Mouse (Mus musculus) forebrain, embryonic 15.5 days (tissue): ENCODE results near the gene Fbxo28. TPM values are rescaled to one million over a fixed set of nuclear protein-coding genes. Genes with fewer than 3 reads are reported as not detected.
A peak's percentile ranks its signal among the peaks of the same experiment; 100 is the strongest.

ENCODE experiments used
- ATAC-seq: fragments of 200-750 bp; cut with Nextera tagmentation; replicated peaks from 2 replicates; pipeline ENCODE4 v1.8.0; 2017; ENCODE audit warnings: mild to moderate bottlenecking, moderate TSS enrichment, moderate library complexity
- H3K27ac ChIP-seq: fragments of 300-500 bp; sonication (generic); replicated peaks from 2 replicates; pipeline ENCODE4 v1.5.1; 2015; ENCODE audit warnings: mild to moderate bottlenecking, inconsistent platforms
- H3K27me3 ChIP-seq: fragments of 300-500 bp; sonication (generic); 2 replicates; pipeline ENCODE4 v1.6.1; 2015; ENCODE audit warnings: inconsistent platforms
- H3K36me3 ChIP-seq: fragments of 300-500 bp; sonication (generic); 2 replicates; pipeline ENCODE4 v1.6.1; 2015; ENCODE audit warnings: mild to moderate bottlenecking, inconsistent platforms
- H3K4me1 ChIP-seq: fragments of 300-500 bp; sonication (generic); 2 replicates; pipeline ENCODE4 v1.6.1; 2015; ENCODE audit warnings: inconsistent platforms
- H3K4me2 ChIP-seq: fragments of 300-500 bp; sonication (generic); replicated peaks from 2 replicates; pipeline ENCODE4 v1.6.1; 2015; ENCODE audit warnings: mild to moderate bottlenecking, inconsistent platforms
- H3K4me3 ChIP-seq: fragments of 300-500 bp; sonication (generic); 2 replicates; pipeline ENCODE4 v1.5.1; 2015; ENCODE audit warnings: mild to moderate bottlenecking, inconsistent platforms
- H3K9ac ChIP-seq: fragments of 300-500 bp; sonication (generic); replicated peaks from 2 replicates; pipeline ENCODE4 v1.6.1; 2015; ENCODE audit warnings: mild to moderate bottlenecking, inconsistent platforms
- H3K9me3 ChIP-seq: fragments of 300-500 bp; sonication (generic); 2 replicates; pipeline ENCODE4 v1.6.1; 2016; ENCODE audit warnings: inconsistent platforms
- WGBS: fragments of 180-500 bp; shearing (Covaris S2); methylation state at CpG from one replicate; pipeline ENCODE4 v1.1.7; 2015; ENCODE audit warnings: mixed read lengths; 5-methylcytosine and 5-hydroxymethylcytosine counted together
- polyA plus RNA-seq: library from polyadenylated mRNA; unstranded; fragments of >200 nt; fragmentation: Nextera tagmentation; extraction: Ambion mirVana; gene quantifications from 2 replicates; pipeline ENCODE4 v1.2.1, GENCODE M21; 2015

Fbxo28 gene
- polyA plus RNA-seq, 1 experiment from 2014 or later: 36.0 TPM

DNA sequence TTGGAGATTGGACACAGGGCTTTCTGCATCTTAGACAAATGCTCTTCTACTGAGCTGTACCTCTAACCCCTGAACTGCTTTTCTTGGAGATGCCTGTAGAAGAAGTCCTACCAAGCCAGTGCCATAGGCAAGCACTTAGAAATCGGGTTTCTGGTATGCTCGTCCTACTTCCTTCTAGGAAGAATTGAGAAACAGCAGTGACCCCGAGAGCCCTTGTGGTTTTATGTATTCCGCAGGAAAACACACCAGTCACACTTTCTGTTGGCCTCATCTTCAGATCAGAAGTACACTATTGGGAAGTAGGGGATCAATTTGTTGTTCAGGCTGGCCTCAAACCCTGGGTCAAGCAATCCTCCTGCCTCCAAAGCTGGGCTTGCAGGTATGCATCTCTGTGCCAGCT lies 28.0 kb upstream of the Fbxo28 start:
- ATAC-seq: no peak
- Histone ChIP-seq H3K9ac (no peak overlapping the region), H3K4me1 (no peaks in the 10 kb centered on the region)

GRCm38 (mm10) chr1:182368782-182369181 lies 27.4 kb upstream of the Fbxo28 start:
- Histone ChIP-seq H3K27me3 (no peaks in the 10 kb centered on the region), H3K9me3 (no peaks in the 10 kb centered on the region), H3K36me3 (no peaks in the 10 kb centered on the region), H3K4me1 (no peaks in the 10 kb centered on the region), H3K27ac (no peak overlapping the region), H3K9ac (no peak overlapping the region), H3K4me3 (no peak overlapping the region), H3K4me2 (no peak overlapping the region)
- ATAC-seq: no peak
- WGBS: 82% methylated on average over 8 of the region's 8 CpGs

More for the DNA sequence above, 28.0 kb upstream of the Fbxo28 start:
- Histone ChIP-seq H3K27me3 (no peaks in the 10 kb centered on the region), H3K9me3 (no peaks in the 10 kb centered on the region), H3K4me3 (no peak overlapping the region), H3K36me3 (no peaks in the 10 kb centered on the region), H3K4me2 (no peak overlapping the region), H3K27ac (no peak overlapping the region)
- WGBS: 82% methylated on average over 4 of the region's 4 CpGs

DNA sequence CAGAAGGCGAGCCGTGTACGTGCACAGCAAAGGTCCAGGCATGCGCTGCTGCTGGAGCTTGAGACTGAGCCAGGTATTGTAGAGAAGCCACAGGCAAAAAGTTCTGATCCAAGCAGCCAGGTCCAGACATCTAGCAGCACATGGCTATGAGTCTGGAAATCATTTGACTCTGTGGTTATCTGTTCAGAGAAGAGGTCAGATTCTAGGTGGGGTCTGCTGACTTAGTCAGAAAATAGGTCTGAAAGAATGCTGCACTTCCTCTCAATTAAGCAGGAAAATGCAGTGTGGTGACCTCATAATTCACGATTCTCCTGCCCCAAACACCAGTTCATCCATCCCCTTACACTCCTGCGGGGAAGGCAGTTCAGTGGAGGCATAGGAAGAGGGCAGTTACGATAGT lies 26.9 kb upstream of the Fbxo28 start:
- H3K4me1 ChIP-seq: no peaks in the 10 kb centered on the region
- no peak overlapping the region for H3K27ac ChIP-seq
- H3K9me3 ChIP-seq: no peaks in the 10 kb centered on the region
- ATAC-seq: no peak
- H3K4me2 ChIP-seq: no peak overlapping the region
- H3K9ac ChIP-seq: no peak overlapping the region
- no peaks in the 10 kb centered on the region for H3K36me3 ChIP-seq
- H3K4me3 ChIP-seq: no peak overlapping the region
- H3K27me3 ChIP-seq: no peaks in the 10 kb centered on the region
- WGBS: 68% methylated on average over 7 of the region's 7 CpGs

- Histone ChIP-seq H3K4me3 (no peak overlapping the region), H3K27ac (no peak overlapping the region), H3K4me2 (no peak overlapping the region), H3K4me1 (no peaks in the 10 kb centered on the region), H3K27me3 (no peaks in the 10 kb centered on the region), H3K9me3 (no peaks in the 10 kb centered on the region), H3K9ac (no peak overlapping the region), H3K36me3 (no peaks in the 10 kb centered on the region)
- 56% methylated on average over 12 of the region's 12 CpGs for WGBS
- ATAC-seq: no peak
Measured at GRCm38 (mm10) chr1:182363683-182364404, 22.4 kb upstream of the Fbxo28 start.

DNA sequence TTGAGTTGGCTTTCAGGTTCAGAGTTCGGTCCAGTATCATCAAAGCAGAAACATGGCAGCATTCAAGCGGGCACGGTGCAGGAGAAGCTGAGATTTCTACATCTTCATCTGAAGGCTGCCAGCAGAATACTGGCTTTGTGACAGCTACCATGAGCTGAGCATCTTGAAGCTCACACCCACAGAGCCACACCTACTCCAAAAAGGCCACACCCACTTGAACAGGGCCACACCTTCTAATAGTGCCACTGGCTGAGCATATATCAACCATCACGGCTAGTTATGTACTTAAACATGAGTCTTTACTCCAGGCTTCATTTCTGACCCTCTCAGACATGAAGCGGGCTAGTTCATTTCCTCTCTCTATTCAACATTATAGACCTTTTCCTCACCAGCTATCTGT lies 21.3 kb upstream of the Fbxo28 start:
- ATAC-seq: no peak
- H3K36me3 ChIP-seq: no peaks in the 10 kb centered on the region
- H3K9ac ChIP-seq: no peak overlapping the region
- WGBS: 91% methylated on average over 5 of the region's 5 CpGs
- no peaks in the 10 kb centered on the region for H3K4me1 ChIP-seq
- no peak overlapping the region for H3K4me3 ChIP-seq
- H3K27ac ChIP-seq: no peak overlapping the region
- no peak overlapping the region for H3K4me2 ChIP-seq
- no peaks in the 10 kb centered on the region for H3K27me3 ChIP-seq
- no peaks in the 10 kb centered on the region for H3K9me3 ChIP-seq

GRCm38 (mm10) chr1:182358133-182358532 lies 16.7 kb upstream of the Fbxo28 start:
- no peak for ATAC-seq
- no peaks in the 10 kb centered on the region for H3K9me3 ChIP-seq
- WGBS: 84% methylated on average over 1 of the region's 1 CpGs

DNA sequence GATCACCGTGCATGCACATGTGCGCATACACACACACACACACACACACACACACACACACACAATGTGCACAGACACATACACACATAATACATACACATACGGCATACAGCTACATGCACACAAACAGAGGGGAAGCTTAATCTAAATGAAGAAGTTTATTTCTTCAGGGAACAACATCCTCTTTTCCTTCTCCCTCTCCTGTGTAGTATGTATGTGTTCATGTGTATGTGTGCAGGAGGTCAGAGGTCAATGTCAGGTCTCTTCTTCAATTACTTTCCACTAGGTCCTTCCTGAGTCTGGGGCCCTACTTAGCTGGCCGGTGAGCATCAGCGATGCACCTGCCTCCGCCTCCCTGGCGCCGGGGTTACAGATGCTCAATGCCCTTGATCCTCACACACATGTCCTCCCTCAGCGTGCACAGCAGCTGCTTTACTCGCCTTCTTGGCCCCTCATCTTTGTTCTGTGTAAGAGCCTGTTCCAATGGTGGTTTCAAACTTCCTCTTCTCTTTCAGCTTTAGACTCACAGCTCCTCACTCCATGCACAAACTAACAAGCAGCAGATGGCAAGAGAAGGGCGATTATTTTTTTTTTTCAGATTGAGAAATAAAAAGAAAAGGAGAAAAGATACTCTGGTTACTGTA lies 13.2 kb upstream of the Fbxo28 start:
- WGBS: 83% methylated on average over 11 of the region's 11 CpGs
- H3K4me2 ChIP-seq: no peak overlapping the region
- ATAC-seq: no peak
- H3K9ac ChIP-seq: no peak overlapping the region
- no peak overlapping the region for H3K27ac ChIP-seq
- no peaks in the 10 kb centered on the region for H3K27me3 ChIP-seq
- no peak overlapping the region for H3K4me3 ChIP-seq
- H3K4me1 ChIP-seq: no peaks in the 10 kb centered on the region
- H3K9me3 ChIP-seq: no peaks in the 10 kb centered on the region
- no peaks in the 10 kb centered on the region for H3K36me3 ChIP-seq

More at GRCm38 (mm10) chr1:182358133-182358532, 16.7 kb upstream of the Fbxo28 start:
- Histone ChIP-seq H3K27me3 (no peaks in the 10 kb centered on the region), H3K9ac (no peak overlapping the region), H3K4me1 (no peaks in the 10 kb centered on the region), H3K4me2 (no peak overlapping the region), H3K27ac (no peak overlapping the region), H3K4me3 (no peak overlapping the region), H3K36me3 (no peaks in the 10 kb centered on the region)

DNA sequence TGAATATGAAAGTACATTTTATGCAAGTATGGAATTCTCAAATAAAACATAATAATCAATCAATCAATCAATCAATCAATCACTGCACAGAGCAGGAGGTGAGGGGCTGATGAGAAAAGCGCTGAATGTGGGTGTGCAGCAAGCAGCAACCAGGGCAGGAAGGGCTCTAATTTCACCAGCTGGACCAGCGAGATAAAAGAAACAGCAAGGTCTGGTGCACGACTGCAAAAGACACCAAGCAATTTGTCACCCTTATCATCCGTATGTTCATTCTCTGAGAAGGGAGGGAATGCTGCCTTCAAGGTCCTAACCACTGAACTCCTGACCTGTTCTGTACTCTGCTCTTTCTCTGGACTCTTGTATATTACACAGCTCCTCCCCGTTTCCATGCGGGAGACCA lies 8.1 kb upstream of the Fbxo28 start:
- no peaks in the 10 kb centered on the region for H3K27me3 ChIP-seq
- H3K4me3 ChIP-seq: no peak overlapping the region
- no peak overlapping the region for H3K4me2 ChIP-seq
- no peak overlapping the region for H3K27ac ChIP-seq
- no peaks in the 10 kb centered on the region for H3K9me3 ChIP-seq
- no peak overlapping the region for H3K9ac ChIP-seq
- H3K4me1 ChIP-seq: no peaks in the 10 kb centered on the region
- 93% methylated on average over 6 of the region's 6 CpGs for WGBS
- no peaks in the 10 kb centered on the region for H3K36me3 ChIP-seq
- ATAC-seq: no peak

DNA sequence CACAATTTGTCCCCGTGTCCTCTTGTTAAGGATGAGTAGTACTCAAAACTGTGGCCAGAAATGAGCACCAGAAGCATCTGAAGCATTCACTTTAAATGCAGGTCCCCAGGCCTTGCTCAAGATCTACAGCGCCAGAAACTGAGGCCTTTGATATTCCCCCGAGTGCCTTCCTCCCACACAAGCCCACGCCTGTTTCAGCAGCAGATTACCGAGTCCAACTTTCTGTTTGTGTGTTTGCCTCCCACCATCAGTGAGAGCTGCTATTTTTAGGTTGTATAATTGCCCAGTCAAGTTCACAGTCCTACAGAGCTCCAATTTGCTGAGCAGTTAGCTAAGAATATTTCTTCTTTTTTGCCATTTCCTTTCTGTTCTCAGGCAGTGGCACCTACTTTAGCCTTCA lies 5.1 kb upstream of the Fbxo28 start:
- WGBS: 72% methylated on average over 5 of the region's 5 CpGs
- H3K4me2 ChIP-seq: no peak overlapping the region

GRCm38 (mm10) chr1:182345857-182346256 lies 4.4 kb upstream of the Fbxo28 start:
- Histone ChIP-seq H3K4me2 (no peak overlapping the region), H3K36me3 (no peaks in the 10 kb centered on the region), H3K4me1 (peaks cover 5% of the 10 kb centered on the region; the same call in 1 of the 2 replicates), H3K9ac (no peak overlapping the region), H3K27ac (no peak overlapping the region), H3K9me3 (no peaks in the 10 kb centered on the region), H3K4me3 (no peak overlapping the region), H3K27me3 (no peaks in the 10 kb centered on the region)
- WGBS: 75% methylated on average over 2 of the region's 2 CpGs
- no peak for ATAC-seq

More for the DNA sequence above, 5.1 kb upstream of the Fbxo28 start:
- Histone ChIP-seq H3K27me3 (no peaks in the 10 kb centered on the region), H3K4me1 (peaks cover 5% of the 10 kb centered on the region; the same call in 1 of the 2 replicates), H3K4me3 (no peak overlapping the region), H3K27ac (no peak overlapping the region), H3K9ac (no peak overlapping the region), H3K9me3 (no peaks in the 10 kb centered on the region), H3K36me3 (no peaks in the 10 kb centered on the region)
- ATAC-seq: no peak

DNA sequence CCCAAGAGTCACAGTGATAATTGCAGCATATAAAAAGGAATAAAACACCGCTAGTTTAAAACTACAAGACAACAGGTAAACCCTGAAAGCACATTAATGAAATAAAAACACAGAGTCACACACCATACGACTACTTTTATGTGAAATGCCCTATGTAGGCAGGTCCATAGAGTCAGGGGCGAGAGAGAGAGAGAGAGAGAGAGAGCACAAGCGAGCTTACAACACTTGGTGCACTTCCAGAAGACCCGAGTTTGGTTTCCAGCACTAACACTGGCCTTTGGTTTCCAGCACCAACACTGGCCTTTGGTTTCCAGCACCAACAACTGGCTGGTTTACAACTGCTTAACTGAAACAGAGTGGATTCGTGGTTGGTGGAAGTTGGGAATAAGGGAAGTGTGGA lies 564 bp upstream of the Fbxo28 start:
- H3K27me3 ChIP-seq: no peaks in the 10 kb centered on the region
- peak overlapping the region; percentile 90 for H3K4me3 ChIP-seq
- H3K27ac ChIP-seq: peak overlapping the region; percentile 91
- no peaks in the 10 kb centered on the region for H3K36me3 ChIP-seq
- 41% methylated on average over 6 of the region's 6 CpGs for WGBS
- peak overlapping the region; percentile 60 for H3K4me2 ChIP-seq
- no peak for ATAC-seq
- H3K9me3 ChIP-seq: no peaks in the 10 kb centered on the region
- peak overlapping the region; percentile 88; the same call in 1 of the 2 replicates for H3K9ac ChIP-seq
- peaks cover 30% of the 10 kb centered on the region for H3K4me1 ChIP-seq

DNA sequence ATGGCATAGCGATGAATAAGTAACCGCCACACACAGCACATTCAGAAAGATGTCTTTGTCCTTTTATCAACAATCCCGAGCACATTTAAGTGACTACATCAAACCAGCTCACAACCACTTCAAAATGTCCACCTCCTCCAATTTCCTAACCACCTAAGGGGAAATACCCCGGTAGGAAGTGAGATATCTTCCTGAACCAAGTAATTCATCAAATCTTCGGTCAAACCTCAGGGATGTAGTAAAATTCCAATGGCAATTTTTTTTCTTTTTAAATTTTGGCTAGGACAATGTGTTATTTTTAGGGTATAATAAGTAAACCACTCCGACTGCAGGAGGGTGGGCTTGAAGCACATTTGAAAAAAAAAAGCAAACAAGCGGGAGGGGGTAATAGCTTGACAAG lies 1.1 kb downstream of the Fbxo28 start:
- Histone ChIP-seq H3K27me3 (no peaks in the 10 kb centered on the region), H3K4me1 (peaks cover 36% of the 10 kb centered on the region), H3K4me3 (peak overlapping the region; percentile 90), H3K4me2 (peak overlapping the region; percentile 60), H3K9ac (peak overlapping the region; percentile 88), H3K27ac (peak overlapping the region; percentile 1; the same call in 1 of the 2 replicates), H3K36me3 (no peaks in the 10 kb centered on the region), H3K9me3 (no peaks in the 10 kb centered on the region)
- WGBS: 29% methylated on average over 7 of the region's 7 CpGs
- no peak for ATAC-seq
